Mouse (Mus musculus): ENCODE results near the gene Nkx2-1. TPM values are rescaled to one million over a fixed set of nuclear protein-coding genes. Genes with fewer than 3 reads are reported as not detected.
"Not testable (repeated sequence)": the region's sequence is repeated elsewhere in the genome, so short reads cannot be mapped to it uniquely, and the experiment has no call there.

Gene Nkx2-1
- polyA plus RNA-seq, 1 experiment from 2014 or later, result not detected

DNA sequence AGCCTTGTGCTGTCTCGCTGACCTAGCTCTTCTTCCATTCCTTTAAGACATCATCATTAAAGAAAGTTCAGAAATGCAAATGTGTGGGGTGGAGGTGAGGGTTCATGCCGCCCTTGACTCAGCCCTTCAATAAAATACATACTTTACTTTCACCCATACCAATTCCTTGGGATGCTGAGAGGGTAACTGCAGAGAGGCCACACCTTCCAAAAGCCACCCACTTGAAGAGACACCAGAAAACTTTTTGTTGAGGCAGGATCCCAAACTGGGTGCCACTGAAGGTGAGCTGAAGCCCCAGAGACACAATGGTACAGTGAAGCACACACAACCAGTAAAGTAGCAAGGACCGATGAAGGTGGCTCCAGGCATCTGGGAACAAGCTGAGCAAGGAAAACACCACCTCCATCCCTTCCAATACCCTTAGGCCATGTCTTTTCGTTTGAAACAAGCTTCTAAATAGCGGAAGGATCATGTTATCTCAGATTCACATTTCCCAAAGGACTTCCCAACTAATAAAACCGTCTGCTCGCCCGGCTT lies 8.6 kb downstream of the Nkx2-1 start:
- H3K27me3 ChIP-seq (replicated peaks; ENCODE audit: control insufficient read depth, insufficient read depth, low read length), result peaks cover 77% of the 10 kb centered on the region
- no peak overlapping the region for H3K9ac ChIP-seq (ENCODE audit: low read depth, low read length)
- 0% methylated on average over 8 of the region's 8 CpGs for WGBS
- H3K4me3 ChIP-seq (ENCODE audit: low read length), result no peak overlapping the region
- H3K4me2 ChIP-seq (ENCODE audit: low read length), result no peak overlapping the region
- no peaks in the 10 kb centered on the region for H3K36me3 ChIP-seq (ENCODE audit: control insufficient read depth, insufficient read depth, low read length)
- no peak for ATAC-seq
- H3K4me1 ChIP-seq (ENCODE audit: control insufficient read depth, insufficient read depth, low read depth, low read length), result no peaks in the 10 kb centered on the region; the same call in 1 of the 2 replicates
- H3K27ac ChIP-seq (ENCODE audit: low read depth, low read length), result no peak overlapping the region
- no peaks in the 10 kb centered on the region for H3K9me3 ChIP-seq (ENCODE audit: control insufficient read depth, low read length)

DNA sequence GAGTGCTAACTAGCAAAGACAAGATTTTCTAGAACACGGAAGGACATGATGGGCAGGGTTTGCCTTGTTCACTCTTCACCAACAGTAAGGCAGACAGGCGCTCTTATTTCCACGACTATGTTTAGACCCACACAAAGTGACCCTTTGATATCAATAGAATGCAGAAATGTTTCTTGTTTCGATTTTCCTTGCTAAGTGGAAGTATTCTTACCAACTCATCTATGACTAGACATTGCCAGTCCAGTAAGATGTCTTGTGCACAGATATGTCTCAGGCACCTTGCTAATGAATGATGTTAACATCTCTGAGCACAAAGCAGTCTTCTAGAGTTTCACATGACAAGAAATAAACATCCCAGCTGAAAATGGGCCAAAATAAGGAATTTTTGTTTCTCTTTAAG lies 9.6 kb downstream of the Nkx2-1 start:
- no peak overlapping the region for H3K27ac ChIP-seq (ENCODE audit: low read depth, low read length)
- H3K4me3 ChIP-seq (ENCODE audit: low read length), result no peak overlapping the region
- ATAC-seq, result no peak
- no peaks in the 10 kb centered on the region for H3K9me3 ChIP-seq (ENCODE audit: control insufficient read depth, low read length)
- H3K27me3 ChIP-seq (replicated peaks; ENCODE audit: control insufficient read depth, insufficient read depth, low read length), result peaks cover 84% of the 10 kb centered on the region
- no peaks in the 10 kb centered on the region for H3K4me1 ChIP-seq (ENCODE audit: control insufficient read depth, insufficient read depth, low read depth, low read length)
- no peak overlapping the region for H3K9ac ChIP-seq (ENCODE audit: low read depth, low read length)
- no peaks in the 10 kb centered on the region for H3K36me3 ChIP-seq (ENCODE audit: control insufficient read depth, insufficient read depth, low read length)
- WGBS, result 23% methylated on average over 4 of the region's 4 CpGs
- H3K4me2 ChIP-seq (ENCODE audit: low read length), result no peak overlapping the region

DNA sequence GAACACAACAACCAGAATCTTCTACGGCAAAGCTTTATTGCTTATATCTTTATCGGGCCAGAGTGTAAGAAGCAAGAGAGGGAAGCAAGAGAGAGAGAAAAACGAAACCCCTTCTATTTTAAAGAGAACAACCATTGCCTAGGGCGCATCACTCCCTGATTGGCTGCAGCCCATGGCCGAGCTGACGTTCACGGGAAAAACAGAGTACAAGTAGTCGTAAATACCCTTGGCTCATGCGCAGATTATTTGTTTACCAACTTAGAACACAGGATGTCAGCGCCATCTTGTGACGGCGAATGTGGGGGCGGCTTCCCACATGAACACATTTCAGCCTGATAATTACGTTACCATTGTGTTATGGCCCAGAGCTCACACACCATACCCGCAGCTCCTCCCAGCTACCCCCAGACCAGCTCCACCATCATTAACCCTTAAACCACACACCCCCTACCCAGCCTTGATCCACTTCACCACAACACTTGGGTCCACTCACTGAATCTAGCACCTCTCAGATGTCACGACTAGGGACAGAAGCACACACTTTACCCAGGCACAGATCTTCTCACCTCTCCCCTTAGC lies 11.4 kb downstream of the Nkx2-1 start:
- not testable (repeated sequence) for H3K9me3 ChIP-seq (ENCODE audit: control insufficient read depth, low read length); H3K27ac ChIP-seq (ENCODE audit: low read depth, low read length); H3K4me2 ChIP-seq (ENCODE audit: low read length); H3K36me3 ChIP-seq (ENCODE audit: control insufficient read depth, insufficient read depth, low read length); H3K4me3 ChIP-seq (ENCODE audit: low read length); H3K4me1 ChIP-seq (ENCODE audit: control insufficient read depth, insufficient read depth, low read depth, low read length); H3K9ac ChIP-seq (ENCODE audit: low read depth, low read length)
- peaks cover 78% of the 10 kb centered on the region for H3K27me3 ChIP-seq (replicated peaks; ENCODE audit: control insufficient read depth, insufficient read depth, low read length)
- ATAC-seq, result peak; percentile 80
- WGBS, result 8% methylated on average over 8 of the region's 16 CpGs

- no peaks in the 10 kb centered on the region for H3K4me1 ChIP-seq (ENCODE audit: control insufficient read depth, insufficient read depth, low read depth, low read length)
- no peak overlapping the region for H3K4me3 ChIP-seq (ENCODE audit: low read length)
- no peaks in the 10 kb centered on the region for H3K9me3 ChIP-seq (ENCODE audit: control insufficient read depth, low read length)
- H3K9ac ChIP-seq (ENCODE audit: low read depth, low read length), result no peak overlapping the region
- no peak for ATAC-seq
- H3K27ac ChIP-seq (ENCODE audit: low read depth, low read length), result no peak overlapping the region
- no peak overlapping the region for H3K4me2 ChIP-seq (ENCODE audit: low read length)
- H3K36me3 ChIP-seq (ENCODE audit: control insufficient read depth, insufficient read depth, low read length), result no peaks in the 10 kb centered on the region
- peaks cover 74% of the 10 kb centered on the region for H3K27me3 ChIP-seq (replicated peaks; ENCODE audit: control insufficient read depth, insufficient read depth, low read length)
- 3% methylated on average over 14 of the region's 14 CpGs for WGBS
Measured at GRCm38 (mm10) chr12:56524201-56524600, 12.5 kb downstream of the Nkx2-1 start.

DNA sequence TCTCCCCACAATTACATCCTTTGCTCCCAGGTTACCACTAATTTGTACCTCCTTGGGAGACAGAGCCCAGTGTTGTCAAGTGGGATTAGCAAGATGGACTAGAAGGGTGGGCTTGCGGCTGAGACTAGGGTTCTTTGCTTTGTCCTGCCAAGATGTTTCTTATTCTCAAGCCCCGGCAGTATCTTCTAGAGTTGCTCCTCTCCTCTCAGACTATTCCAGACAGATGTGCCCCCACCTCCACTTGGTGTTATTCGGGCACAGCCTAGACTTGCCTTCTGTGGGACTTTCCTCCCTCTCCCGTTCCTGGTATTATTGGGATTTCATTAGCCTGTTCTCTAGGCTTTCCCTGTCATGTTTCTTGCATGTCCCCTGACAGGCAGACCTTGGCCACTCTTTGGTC lies 14.5 kb downstream of the Nkx2-1 start:
- Histone ChIP-seq H3K27me3 (replicated peaks; ENCODE audit: control insufficient read depth, insufficient read depth, low read length) (peaks cover 77% of the 10 kb centered on the region), H3K4me3 (ENCODE audit: low read length) (no peak overlapping the region), H3K4me2 (ENCODE audit: low read length) (no peak overlapping the region), H3K36me3 (ENCODE audit: control insufficient read depth, insufficient read depth, low read length) (no peaks in the 10 kb centered on the region), H3K27ac (ENCODE audit: low read depth, low read length) (no peak overlapping the region), H3K9ac (ENCODE audit: low read depth, low read length) (no peak overlapping the region), H3K9me3 (ENCODE audit: control insufficient read depth, low read length) (no peaks in the 10 kb centered on the region), H3K4me1 (ENCODE audit: control insufficient read depth, insufficient read depth, low read depth, low read length) (no peaks in the 10 kb centered on the region)
- 15% methylated on average over 4 of the region's 4 CpGs for WGBS
- ATAC-seq, result no peak

DNA sequence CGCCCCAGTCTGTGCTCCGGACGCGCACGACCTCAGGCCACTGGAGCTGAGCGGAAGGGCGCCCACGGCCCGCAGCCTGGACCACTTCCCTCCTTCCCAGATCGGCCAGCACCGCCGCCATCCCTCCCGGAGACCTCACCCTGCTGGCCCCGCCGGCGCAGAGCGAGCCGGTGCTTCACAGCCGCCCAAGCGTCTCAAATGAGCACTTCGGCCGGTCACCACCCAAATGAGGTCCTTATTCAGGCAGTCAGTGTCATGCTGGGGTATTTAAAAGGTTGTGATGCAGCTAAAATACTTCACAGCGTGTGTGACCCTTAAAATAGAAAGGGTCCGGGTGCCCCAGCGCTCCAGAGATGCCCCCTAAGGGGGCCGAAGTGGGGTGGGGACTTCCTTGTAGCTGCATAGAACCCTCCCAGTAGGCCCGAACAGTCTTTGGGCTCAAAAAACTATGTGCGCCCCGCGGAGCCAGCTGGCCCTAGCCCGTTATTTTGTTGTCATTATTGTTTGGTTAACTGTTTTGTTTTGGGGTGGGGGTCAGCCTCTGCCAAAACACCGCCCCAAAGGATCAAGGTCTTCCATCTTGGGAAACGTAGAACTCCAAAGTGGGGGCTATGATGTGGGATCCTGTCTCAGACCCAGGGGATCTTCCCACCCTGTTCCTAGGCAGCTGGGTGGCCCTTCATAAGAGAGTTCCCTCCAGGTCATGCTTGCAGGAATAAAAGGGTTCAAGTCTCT lies 15.4 kb downstream of the Nkx2-1 start:
- H3K4me1 ChIP-seq (ENCODE audit: control insufficient read depth, insufficient read depth, low read depth, low read length), result no peaks in the 10 kb centered on the region
- peaks cover 73% of the 10 kb centered on the region for H3K27me3 ChIP-seq (replicated peaks; ENCODE audit: control insufficient read depth, insufficient read depth, low read length)
- no peak overlapping the region for H3K9ac ChIP-seq (ENCODE audit: low read depth, low read length)
- H3K9me3 ChIP-seq (ENCODE audit: control insufficient read depth, low read length), result no peaks in the 10 kb centered on the region
- ATAC-seq, result no peak
- WGBS, result 1% methylated on average over 33 of the region's 33 CpGs
- no peaks in the 10 kb centered on the region for H3K36me3 ChIP-seq (ENCODE audit: control insufficient read depth, insufficient read depth, low read length)
- H3K27ac ChIP-seq (ENCODE audit: low read depth, low read length), result no peak overlapping the region
- H3K4me2 ChIP-seq (ENCODE audit: low read length), result no peak overlapping the region
- H3K4me3 ChIP-seq (ENCODE audit: low read length), result no peak overlapping the region

DNA sequence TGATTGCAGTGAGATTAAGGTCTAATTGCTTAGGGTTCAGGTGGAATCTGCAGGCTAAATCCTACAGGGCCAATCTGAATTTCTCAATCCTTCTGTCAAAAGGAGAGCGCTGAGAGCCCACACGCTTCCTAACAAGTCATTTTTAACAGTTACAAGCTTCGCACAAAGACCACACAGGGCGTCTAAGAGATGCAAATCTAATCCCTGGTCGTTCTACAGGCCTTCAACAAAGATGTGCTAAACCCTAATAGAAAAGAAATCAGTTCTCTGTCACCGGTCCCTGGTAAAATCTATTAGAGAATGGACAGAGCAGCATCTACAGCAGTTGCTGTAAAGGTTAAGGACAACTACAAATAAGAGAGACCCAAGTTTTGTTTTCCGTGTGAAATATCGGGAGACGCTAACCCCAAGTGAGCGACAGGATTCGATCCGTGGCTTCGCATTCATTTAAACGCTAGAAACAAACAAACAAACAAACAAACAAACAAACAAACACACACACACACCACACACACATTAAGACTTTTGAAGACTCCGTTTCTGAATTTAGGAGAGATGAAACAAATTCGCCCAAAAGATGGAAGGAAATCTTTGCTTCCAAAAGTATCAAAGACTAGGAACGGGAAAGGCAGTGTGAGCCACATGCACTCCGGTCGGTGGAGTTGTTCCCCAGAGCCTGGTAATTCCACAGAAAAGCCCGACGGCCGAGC lies 16.2 kb downstream of the Nkx2-1 start:
- Histone ChIP-seq H3K27me3 (replicated peaks; ENCODE audit: control insufficient read depth, insufficient read depth, low read length) (peaks cover 69% of the 10 kb centered on the region), H3K4me2 (ENCODE audit: low read length) (no peak overlapping the region), H3K9ac (ENCODE audit: low read depth, low read length) (no peak overlapping the region), H3K9me3 (ENCODE audit: control insufficient read depth, low read length) (no peaks in the 10 kb centered on the region), H3K4me3 (ENCODE audit: low read length) (no peak overlapping the region), H3K4me1 (ENCODE audit: control insufficient read depth, insufficient read depth, low read depth, low read length) (no peaks in the 10 kb centered on the region), H3K36me3 (ENCODE audit: control insufficient read depth, insufficient read depth, low read length) (no peaks in the 10 kb centered on the region), H3K27ac (ENCODE audit: low read depth, low read length) (no peak overlapping the region)
- under 1% methylated on average over 22 of the region's 22 CpGs for WGBS
- ATAC-seq, result no peak

DNA sequence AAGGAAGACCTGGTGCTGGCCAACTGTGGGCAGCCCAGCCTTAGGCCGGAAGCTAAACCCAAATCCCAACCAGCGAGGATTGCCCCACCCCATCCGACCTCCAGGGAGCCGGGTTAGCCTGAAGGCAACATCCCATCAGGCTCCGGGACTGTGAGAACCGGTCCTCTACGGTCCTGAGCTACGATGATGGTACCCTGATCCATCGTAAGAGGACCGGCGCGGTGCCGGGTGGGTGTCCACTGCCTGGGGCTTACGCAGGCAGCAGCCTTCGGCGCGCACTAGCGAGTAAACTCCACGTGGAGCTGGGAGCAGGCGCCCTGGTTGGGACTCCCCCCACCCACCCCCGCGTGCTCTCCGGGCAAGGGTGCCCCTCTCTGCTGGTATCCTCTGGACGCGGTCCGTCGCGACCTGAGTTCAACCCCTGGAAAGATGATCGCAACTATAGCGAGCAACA lies 16.9 kb downstream of the Nkx2-1 start:
- under 1% methylated on average over 30 of the region's 30 CpGs for WGBS
- ATAC-seq, result 0 out of 2 replicates have a peak, but pooled peaks have one; percentile 17
- Histone ChIP-seq H3K4me1 (ENCODE audit: control insufficient read depth, insufficient read depth, low read depth, low read length) (no peaks in the 10 kb centered on the region), H3K4me2 (ENCODE audit: low read length) (no peak overlapping the region), H3K9me3 (ENCODE audit: control insufficient read depth, low read length) (no peaks in the 10 kb centered on the region), H3K27ac (ENCODE audit: low read depth, low read length) (no peak overlapping the region), H3K9ac (ENCODE audit: low read depth, low read length) (no peak overlapping the region), H3K4me3 (ENCODE audit: low read length) (no peak overlapping the region), H3K27me3 (replicated peaks; ENCODE audit: control insufficient read depth, insufficient read depth, low read length) (peaks cover 72% of the 10 kb centered on the region), H3K36me3 (ENCODE audit: control insufficient read depth, insufficient read depth, low read length) (no peaks in the 10 kb centered on the region)

Data from hindbrain, embryonic 16.5 days (tissue).